Mouse (Mus musculus) inflammation-experienced regulatory T-cells, adult 16 weeks (primary cell): Measurements from ENCODE around the gene Slc9a8. TPM values are rescaled to one million over a fixed set of nuclear protein-coding genes. Genes with fewer than 3 reads are reported as not detected.

Experiments
- polyA plus RNA-seq: library from polyadenylated mRNA; unstranded; fragments of 100-300 nt; shearing (Covaris generic); gene quantifications from one replicate; pipeline ENCODE4 v1.2.1, GENCODE M21; 2017

Gene Slc9a8
- 94.2 TPM for polyA plus RNA-seq

GRCm38 (mm10) chr2:167421330-167422149, at the start of gene Slc9a8:
Slc9a8 (plus strand) TSS chr2:167421712.

DNA sequence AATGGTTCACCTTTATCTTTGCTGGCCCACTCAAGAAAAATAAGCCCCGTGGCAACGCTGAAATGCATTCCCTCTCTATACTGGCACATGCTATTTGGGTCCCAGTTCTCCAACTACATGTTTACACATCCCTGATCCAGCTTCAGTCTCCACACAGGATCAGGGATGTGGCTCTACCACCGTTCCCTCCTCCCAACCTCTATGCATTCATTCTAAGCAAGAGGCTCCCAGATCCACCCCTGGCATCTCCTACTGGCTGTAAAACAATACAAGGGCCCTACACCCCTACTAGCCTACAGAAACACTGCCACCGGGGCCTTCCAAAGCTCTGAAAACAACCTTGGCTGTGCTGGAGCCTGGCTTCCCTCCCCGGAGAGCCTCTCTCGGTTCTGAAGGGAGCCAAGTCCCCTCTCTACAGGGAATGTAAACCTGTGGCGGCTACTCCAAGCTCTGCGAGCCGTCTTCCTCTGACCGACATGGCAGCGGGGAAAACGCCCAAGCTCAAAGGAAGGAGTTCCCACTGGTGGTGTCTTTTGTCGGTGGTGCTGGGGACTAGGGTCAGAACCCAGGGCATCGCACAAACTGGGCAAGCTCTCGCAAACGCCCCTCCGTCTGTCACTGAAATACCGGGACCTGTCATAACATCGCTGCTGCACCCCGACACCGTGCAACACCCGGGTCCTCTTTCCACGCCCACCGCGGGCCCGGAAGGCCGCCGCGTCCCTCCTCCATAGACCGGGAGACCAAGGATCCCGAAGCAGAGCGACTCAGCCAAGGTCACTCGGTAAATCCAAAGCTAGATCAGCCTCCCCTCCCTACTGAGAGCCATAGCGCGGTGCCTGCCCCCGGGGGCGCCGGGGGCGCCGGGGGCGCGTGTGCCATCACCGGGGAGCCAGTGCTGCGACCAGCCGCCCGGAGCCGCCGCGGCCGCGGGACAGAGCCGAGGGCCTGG, 70.5 kb downstream of the Slc9a8 start, which contains the start of gene Rnf114:
TSS of gene Rnf114 (plus strand) at position 889 of the 952 bp plus-strand sequence.

DNA sequence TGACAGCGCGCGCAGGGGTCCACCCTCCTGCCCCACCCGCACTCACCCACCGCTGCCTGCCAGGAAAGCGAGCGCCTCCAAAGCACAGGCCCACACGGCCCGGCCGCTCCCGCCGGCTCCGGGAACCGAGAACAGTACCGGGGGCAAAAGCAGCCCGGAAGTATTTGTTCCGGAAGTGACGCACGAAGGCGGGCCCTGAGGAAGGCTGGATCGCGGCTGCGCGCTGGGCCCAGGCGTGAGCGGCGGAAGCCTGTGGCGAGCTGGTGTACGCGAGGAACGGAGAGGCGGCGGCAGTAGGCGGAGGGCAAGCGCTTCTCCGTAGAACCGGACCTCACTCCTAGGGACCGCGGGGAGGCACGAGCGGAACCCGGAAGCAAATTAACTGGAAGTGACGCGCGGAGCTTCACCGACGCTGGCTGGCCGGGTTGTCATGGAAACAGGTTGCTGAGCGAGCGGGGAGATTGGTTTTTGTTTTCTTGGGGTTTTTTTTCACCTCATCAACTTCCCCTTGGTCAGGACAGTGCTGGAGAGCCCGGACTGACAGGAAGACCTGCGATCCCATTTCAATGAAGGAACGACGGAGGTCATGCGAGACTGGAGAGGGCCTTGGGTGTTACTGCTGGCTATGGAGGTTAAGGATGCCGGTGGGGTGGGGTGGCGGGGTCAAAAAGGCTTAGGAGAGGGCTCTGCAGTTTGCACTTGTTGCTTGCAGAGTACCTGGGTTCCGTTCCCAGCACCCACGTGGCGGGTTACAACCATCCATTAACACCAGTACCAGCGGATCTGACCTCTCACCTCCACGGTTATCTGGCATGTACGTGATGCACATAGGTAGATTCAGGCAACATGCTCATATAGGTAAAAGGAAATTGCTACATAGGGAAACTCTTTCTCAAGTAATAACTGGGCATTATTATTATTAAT, 71.5 kb downstream of the Slc9a8 start, which contains the start of gene Spata2:
TSS of gene Spata2 (minus strand) at position 175 of the 924 bp plus-strand sequence.

Other genes starting within 250 kb of the Slc9a8 start
- gene Kcnb1, start 231.6 kb upstream of the Slc9a8 start, polyA plus RNA-seq: 1.1 TPM
- gene Ptgis, start 181.1 kb upstream of the Slc9a8 start, polyA plus RNA-seq: 0.50 TPM
- 2.7 TPM for gene B4galt5, start 72.5 kb upstream of the Slc9a8 start, polyA plus RNA-seq
- 299 TPM for gene Rnf114, start 70.9 kb downstream of the Slc9a8 start, polyA plus RNA-seq
- 38.6 TPM for gene Spata2, start 71.2 kb downstream of the Slc9a8 start, polyA plus RNA-seq
- not detected for gene Snai1, start 116.5 kb downstream of the Slc9a8 start, polyA plus RNA-seq
- 387 TPM for gene Ube2v1, start 210.4 kb downstream of the Slc9a8 start, polyA plus RNA-seq
- gene Gm20431, start 239.8 kb downstream of the Slc9a8 start, polyA plus RNA-seq: 1.9 TPM